Mouse (Mus musculus) adrenal gland, postnatal 14 days (tissue): ENCODE results near the gene Krt17. TPM values are rescaled to one million over a fixed set of nuclear protein-coding genes. Genes with fewer than 3 reads are reported as not detected.
"Not testable (repeated sequence)": the region's sequence is repeated elsewhere in the genome, so short reads cannot be mapped to it uniquely, and the experiment has no call there.

Experiments used
- DNase-seq: peaks from one replicate; pipeline ENCODE4 v3.0.0; 2021; ENCODE audit warnings: mixed read lengths
- long read RNA-seq, 2 experiments: library from polyadenylated mRNA; stranded (forward); transcript quantifications; one replicate each; pipeline ENCODE4 v2.0.0; 2021
- total RNA-seq: library from RNA; stranded (reverse); gene quantifications from 2 replicates; pipeline ENCODE4 v1.2.3, GENCODE M21; 2021

Krt17 gene
- not detected in 2 replicates for total RNA-seq
- long read RNA-seq, experiment 1, partial matches to known transcripts, result 0 of 1 reads
- long read RNA-seq, experiment 1, other reads (novel, unspliced or antisense), result 0 of 1 reads
- long read RNA-seq, experiment 2, result 0 reads

- DNase-seq, result no peak
Observed at GRCm38 (mm10) chr11:100260514-100261234, at the start of gene Krt17. Krt17 (minus strand) TSS chr11:100261029.

GRCm38 (mm10) chr11:100308672-100309071 is 47.8 kb upstream of the Krt17 start:
- DNase-seq, result not testable (repeated sequence)

DNA sequence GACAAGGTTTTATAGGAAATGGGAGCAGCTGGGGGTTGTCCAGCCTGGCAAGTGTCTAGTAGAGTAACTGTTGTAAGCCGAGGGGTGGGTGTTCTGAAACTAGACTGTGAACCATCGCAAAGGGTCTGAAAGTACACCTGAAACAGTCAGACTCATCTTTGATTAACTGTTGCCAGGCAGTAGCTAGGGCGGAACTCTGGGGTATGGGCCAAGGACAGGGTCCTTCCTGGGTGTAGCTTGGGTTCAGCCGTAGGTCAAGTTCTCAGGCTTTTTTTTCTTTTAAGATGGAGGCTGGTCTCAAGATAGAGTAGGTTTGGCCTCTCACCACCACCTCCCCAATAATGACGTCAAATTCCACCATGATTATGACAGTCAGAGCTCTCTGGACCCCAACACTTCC is 47.1 kb upstream of the Krt17 start:
- DNase-seq, result no peak

- no peak for DNase-seq
Observed at GRCm38 (mm10) chr11:100301292-100301691, 40.5 kb upstream of the Krt17 start.

- DNase-seq, result peak; percentile 73
Observed at GRCm38 (mm10) chr11:100300293-100300692, 39.5 kb upstream of the Krt17 start.

DNA sequence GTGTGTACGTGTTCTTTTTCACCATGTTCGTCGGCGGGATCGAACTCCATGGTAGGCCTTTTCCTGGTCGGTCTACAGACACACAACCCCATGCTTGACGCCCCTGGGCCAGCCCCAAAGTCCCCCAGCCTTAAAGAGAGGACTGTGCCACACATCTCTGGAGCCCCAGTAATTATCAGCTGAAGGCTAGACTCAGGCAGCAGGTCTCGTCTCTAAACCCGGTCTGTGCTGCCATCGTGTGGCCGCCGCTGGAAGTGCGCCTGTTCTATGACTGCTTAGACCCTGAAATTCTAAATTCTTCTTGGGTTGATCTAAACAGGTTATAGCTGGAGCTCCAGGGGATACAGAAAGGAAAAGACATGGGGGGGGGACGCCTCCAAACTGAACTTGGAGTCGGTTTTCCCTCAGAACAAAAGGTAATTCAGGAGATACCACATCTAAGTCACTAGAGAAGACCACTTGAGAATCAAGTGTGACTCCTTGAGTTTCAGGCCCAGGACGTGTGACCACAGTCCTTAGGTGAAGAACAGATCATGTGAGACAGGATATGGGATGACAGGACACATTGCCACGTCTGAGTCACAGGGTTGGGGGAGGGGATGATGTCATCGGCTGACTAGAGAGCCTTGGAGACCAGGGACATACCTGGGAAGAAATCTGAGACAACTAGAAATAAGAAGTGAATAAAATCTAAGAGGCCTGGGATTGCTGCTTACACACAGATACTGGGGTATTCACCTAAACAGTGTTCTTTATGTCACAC is 37.6 kb upstream of the Krt17 start:
- DNase-seq, result peak; percentile 86

DNA sequence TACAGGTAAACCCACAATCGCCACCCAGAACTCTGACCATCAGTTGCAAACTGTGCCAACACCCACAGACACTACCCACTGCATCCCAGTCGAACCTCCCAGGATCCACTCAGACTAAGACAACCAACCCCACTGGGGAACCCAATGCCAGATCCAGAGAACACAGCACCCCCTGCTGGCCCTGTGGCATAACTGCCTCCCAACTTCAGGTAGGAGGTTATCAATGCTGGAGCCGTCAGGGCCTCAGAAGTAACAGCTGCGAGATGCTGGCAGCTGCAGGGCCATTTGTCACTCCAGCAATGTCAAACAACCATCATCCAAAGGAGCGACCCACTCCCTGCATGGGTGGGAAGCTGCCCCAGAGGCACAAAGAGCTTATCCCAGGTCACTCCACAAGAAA is 37.0 kb upstream of the Krt17 start:
- peak; percentile 48 for DNase-seq

DNA sequence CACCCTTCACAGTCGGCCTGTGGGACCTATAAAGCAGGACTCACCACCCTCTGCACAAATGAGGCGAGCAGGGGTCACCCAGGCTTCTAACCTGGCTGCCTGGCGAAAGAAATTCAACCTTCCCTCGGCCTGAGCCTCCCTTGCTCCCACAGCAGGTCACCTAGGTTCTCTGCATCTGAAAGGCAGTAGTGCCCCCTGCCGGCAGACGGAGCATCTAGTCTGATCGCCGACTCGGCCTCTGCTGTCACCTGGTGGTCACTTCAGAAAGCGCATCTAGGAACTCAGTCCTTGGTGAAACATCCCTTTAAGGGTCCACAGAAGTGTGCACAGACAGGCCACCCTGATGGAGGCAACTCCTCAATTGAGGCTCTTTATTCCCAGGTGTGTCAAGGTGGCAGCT is 34.5 kb upstream of the Krt17 start:
- peak; percentile 91 for DNase-seq

DNA sequence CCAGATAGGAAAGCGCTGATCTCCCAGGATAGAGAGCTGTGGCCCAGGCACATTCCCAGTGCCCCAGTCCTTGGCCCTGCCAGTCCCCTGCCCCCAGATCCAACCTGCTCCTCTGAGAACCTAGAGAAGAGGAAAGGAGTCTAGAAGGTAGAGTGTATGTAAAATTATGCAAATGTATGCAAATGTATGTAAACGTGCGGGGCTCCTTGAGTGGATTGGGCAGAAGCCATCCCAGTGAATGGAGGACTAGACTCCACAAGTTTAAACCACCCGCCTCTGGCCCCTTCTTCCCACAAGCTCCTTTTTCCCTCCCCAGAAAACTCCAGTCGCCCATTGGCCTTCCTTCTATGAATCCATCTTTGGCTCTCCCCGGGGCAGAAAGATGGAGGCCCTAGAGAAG is 32.1 kb upstream of the Krt17 start:
- no peak for DNase-seq

GRCm38 (mm10) chr11:100290235-100290634 is 29.4 kb upstream of the Krt17 start:
- no peak for DNase-seq

DNA sequence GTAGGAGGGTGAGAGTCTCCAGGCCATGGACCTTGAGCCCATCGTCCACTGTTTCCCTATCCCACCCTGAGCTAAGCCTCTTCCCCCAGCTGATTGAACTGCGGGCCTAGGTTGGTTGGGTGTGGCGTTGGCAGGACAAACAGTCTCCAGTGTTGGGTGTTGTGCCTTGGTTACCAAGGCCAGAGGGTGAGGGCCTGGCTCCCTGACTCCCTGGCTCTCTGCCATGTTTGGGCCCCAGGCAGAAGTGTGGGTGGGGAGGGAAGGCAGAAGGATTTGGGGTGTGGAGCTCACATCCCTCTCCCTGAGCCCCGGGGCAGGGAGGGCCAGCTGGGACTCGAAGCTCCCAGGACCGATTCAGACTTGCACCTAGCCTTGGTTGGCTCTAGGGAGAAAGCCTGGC is 28.1 kb upstream of the Krt17 start:
- peak; percentile 73 for DNase-seq

GRCm38 (mm10) chr11:100287024-100287423 is 26.2 kb upstream of the Krt17 start:
- DNase-seq, result peak; percentile 60

- DNase-seq, result no peak
Observed at GRCm38 (mm10) chr11:100284988-100285387, 24.2 kb upstream of the Krt17 start.

DNA sequence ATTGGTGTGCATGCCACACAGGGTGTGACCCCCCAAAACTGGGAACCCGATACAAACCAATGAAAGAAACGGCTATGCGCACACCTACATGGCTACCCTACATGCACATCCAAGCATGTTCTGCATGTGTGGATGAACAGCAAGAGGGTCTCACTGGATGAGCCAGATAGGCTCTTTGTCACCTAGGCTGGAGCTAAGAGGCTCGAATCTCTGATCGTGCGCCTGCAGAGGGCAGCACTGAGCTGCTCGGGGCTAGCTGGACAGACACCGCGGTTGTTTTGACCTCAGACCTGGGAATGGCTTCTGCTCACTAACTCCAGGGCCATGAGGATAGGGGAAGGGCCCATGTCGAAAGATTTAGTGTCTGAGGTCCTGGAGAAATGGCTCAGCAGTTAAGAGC is 21.7 kb upstream of the Krt17 start:
- peak; percentile 90 for DNase-seq

GRCm38 (mm10) chr11:100281596-100282544 is 21.0 kb upstream of the Krt17 start:
- peak; percentile 85 for DNase-seq

GRCm38 (mm10) chr11:100278759-100279158 is 17.9 kb upstream of the Krt17 start:
- no peak for DNase-seq

DNA sequence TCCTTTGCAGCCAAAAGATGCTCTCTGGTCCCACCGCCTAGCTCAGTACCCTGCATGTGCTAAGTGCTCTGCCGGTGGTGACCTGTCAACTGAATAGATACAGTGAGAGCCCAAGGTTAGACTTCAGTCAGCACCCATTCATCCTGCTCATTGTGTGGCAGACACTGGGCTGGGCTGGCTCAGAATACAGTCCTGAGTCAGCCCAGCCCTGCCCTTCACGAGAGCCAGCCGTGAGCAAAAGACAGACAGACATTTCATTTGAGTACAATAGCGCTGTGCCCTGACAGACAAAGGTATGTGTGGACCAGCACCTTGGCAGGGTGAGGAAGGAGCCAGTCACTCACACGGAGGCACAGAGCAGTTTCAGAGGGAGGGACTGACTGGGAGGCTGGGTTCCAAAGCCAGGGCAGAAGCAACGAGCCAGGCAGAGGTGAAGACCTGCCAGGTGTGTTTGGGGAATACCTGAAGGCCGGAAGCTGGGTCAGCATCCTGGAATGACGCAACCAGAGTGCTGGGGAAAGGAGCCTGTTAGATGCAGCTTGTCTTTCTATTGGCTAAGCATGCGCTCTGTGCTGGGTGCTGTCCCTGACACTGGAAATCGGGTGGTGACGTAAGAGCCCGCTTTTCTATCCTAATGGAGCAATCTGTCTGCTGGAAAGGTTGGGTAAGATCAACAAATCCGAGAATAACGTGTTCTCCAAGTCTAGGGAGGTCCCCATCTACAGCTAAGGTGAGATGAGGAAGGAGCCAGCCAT is 17.1 kb upstream of the Krt17 start:
- DNase-seq, result peak; percentile 53

DNA sequence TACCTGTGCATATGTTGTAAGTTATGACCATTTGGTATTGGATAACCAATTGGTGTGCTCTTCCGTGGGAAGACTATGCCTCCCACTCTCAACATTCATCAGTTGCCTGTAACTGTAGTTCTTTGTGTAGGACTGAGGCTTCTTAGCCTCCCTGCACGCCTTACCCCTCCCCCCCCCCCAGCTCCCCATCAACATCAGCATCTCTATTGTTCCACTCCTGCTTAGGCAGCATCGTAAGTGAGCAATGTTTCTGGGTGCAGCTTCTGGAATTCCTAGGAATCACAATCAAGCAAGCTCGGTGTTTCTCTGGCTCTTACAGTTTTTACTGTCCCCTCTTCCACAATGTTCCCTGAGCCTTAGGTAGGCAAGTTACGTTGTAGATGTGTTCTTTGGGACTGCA is 14.6 kb upstream of the Krt17 start:
- no peak for DNase-seq

DNA sequence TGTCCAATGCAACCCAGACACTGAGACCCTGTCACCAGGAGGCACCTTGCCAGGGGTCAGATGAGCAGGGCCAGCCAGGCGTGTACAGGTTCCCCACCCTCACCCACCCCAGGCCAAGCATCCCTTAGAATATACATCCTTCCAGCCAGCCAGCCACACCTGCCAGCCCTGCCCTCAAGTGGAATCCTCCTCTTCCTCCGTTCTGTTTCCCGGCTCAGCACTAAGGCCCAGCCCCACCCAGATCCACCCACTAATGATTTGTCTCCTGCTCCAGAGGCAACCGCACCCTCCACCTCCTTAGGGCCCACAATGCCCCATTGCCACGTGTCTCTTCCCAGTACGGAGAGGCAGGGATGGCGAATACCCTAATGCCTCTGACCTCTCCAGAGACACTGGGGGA is 13.9 kb upstream of the Krt17 start:
- no peak for DNase-seq

- DNase-seq, result no peak
Observed at GRCm38 (mm10) chr11:100271878-100272277, 11.0 kb upstream of the Krt17 start.

- no peak for DNase-seq
Observed at GRCm38 (mm10) chr11:100269821-100270332, 9.0 kb upstream of the Krt17 start, which contains the start of gene Krt42. Krt42 (minus strand) TSS chr11:100269871.
